Mouse (Mus musculus) ovary, adult 18-20 months (tissue): ENCODE results near the gene Pitpnb.

Experiments
- DNase-seq: peaks from one replicate; pipeline ENCODE4 v3.0.0; 2022; ENCODE audit warnings: low spot score, mixed read lengths

Gene Pitpnb

DNA sequence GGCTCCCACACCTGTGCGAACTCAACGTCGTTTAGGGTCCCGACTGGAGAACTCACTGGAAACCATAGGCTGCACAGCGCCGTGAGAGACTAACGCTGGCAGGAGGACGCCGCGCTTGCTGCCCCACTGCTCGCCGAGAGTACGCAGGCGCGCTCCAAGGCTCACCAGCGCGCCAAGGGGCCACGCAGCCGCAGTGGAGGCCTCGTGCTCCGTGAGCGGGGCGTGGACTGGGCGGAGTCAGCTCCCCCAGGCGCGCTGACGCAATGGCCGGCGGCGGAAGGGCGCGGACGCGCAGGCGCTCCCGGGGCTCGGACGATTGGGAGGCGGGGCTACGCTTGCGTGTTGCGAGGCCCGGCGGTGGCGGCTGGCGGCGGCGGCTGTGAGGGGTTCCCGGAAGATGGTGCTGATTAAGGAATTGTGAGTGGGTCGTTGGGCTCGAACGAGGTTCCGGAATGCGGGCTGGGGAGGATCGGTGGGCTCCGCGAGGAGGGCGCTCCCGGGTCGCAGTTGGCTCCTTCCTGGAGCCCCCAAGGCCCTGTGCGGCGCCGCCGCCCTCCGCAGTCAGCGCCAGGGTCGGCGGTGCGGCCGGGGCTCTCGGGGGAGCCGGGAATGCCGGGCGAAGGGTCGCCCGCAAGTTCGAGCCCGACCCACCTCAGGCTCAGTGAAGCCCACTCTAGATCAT, at the start of gene Pitpnb:
Pitpnb (plus strand) TSS at position 347 of the 682 bp plus-strand sequence.
- DNase-seq = peak; percentile 96

DNA sequence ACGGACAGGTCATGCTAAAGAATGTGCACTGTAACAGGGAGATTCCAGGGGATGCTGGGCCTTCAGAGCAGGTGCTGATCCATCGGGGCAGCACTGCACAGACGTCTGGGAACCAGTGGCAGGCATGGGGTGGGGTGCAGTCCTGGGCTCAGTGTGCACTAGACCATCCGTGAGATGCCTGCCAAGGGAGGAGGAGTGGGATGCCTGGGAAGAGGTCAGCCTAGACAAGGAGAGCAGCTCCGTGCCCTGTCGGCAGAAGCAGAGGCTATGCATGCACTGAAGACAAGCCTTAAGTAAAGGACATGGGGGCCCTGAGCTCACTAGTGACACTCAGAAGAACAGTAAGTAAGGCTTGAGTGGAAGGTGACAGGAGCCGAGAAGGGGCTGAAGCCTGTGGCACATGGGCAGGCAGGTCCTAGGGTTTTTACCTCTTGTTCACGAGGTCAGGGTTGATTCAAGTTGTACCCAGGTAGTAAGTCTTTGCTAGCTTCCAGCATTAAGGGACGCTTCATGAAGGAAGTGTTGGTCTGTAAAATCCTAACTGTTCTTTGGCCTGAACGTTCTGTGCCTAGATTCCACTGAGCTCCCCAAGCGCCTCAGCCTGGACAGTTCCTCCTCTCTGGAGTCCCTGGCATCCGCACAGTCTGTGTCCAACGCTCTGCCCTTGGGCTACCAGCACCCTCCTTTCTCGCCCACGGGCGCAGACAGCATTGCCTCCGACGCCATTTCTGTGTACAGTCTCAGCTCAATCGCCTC, 46.0 kb upstream of the Pitpnb start:
- no peak for DNase-seq

GRCm38 (mm10) chr5:111287571-111287970, 43.0 kb upstream of the Pitpnb start:
- no peak for DNase-seq

DNA sequence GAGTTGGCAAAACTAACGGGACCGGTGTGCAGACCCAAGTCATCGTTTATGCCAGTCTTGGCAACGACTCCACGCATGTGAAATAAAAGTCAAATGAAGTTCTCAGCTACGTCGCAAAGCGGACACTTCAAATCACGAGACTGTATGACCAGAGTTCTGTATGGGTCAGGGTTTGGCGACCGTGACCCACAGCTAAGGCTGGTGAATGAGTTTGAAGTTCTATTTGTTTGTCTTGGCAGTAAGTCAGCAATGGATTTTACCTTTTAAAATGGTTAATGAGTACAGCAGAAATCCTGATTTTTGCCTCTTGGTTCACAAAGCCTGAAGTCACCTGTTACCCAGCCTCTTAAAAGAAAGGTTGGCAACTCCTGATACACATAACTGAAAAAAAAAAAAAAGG, 42.1 kb upstream of the Pitpnb start:
- DNase-seq = no peak

GRCm38 (mm10) chr5:111290071-111290470, 40.5 kb upstream of the Pitpnb start:
- DNase-seq = no peak

- DNase-seq = no peak
These were observed 38.9 kb upstream of the Pitpnb start for GRCm38 (mm10) chr5:111291639-111292038.

DNA sequence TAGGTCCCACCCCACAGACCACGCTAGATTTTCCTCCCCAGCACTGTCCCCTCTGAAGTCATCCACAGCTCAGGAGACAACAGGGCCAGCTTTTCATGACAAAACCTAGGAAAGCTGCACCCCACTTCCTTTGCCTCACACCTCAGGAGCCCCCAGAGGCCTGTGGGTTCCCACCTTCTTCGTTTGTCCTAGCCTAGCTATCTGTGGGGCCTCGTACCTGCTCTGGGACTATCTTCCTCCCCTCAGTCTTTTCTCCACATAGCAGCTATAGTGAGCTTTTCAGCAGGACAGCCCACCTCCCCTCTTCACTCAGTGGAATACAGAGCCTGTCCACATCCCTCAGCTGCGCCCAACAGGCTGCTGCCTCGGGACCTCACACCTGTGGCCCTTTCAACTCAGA, 32.8 kb upstream of the Pitpnb start:
- DNase-seq = no peak

DNA sequence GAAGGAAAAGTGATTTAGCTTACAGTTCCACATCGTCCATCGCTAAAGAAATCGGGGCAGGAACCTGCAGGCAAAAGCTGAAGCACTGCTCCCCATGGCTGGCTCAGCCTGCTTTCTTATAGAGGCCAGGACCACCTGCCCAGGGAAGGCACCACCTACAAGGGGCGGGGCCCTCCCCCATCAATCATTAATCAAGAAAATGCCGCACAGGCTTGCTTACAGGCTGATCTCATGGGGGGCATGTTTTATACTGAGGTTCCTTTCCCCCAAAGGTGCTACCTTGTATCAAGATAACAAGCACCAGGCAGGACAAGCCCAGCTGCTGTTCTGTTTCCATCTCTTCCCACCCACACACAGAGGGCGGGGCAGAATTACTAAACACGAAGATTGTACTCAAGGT, 31.9 kb upstream of the Pitpnb start:
- DNase-seq = no peak

- no peak for DNase-seq
These were observed 29.8 kb upstream of the Pitpnb start for GRCm38 (mm10) chr5:111300776-111301175.

DNA sequence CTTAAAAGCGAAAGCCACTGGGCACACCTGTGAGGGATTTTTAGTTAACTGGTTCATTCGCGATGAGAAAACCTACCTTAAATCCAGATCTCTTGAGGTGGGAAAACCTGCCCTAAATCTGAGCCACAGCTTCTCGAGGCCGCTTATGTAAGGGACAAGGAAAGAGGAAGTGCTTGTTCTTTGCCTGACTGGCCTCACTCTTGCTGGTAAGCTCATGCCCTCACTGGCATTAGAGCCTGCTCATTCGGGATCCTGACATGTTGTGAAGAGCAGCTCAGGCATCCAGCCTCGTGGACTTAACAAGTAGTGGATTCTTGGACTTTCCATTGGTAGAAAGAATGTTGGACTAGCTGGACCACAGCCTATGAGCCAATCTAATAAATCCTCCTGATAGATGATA, 28.8 kb upstream of the Pitpnb start:
- DNase-seq = no peak

DNA sequence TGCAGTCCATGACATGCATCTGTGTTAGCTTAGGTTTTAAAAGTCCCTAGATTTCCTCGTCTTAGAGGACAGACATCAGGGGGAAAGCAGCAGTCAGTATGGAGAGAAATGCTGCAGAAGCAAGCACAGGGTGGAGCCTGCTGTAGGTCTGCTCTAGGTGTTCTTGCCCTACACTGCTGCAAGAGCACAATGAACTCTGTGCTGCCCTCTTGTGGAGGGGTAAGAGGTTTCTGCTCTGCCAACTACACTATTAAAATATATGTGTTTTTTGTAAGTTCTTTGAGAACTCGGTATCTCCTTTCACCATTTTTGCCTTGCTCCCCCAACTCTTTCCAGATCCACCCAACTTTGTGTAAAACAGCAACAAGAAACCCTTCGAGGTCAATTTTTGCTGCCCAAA, 25.8 kb upstream of the Pitpnb start:
- no peak for DNase-seq

- no peak for DNase-seq
These were observed 20.4 kb upstream of the Pitpnb start for GRCm38 (mm10) chr5:111310185-111310584.

- no peak for DNase-seq
These were observed 16.7 kb upstream of the Pitpnb start for GRCm38 (mm10) chr5:111313833-111314232.

- no peak for DNase-seq
These were observed 15.5 kb upstream of the Pitpnb start for GRCm38 (mm10) chr5:111315061-111315460.

GRCm38 (mm10) chr5:111317526-111317925, 13.0 kb upstream of the Pitpnb start:
- DNase-seq = no peak

DNA sequence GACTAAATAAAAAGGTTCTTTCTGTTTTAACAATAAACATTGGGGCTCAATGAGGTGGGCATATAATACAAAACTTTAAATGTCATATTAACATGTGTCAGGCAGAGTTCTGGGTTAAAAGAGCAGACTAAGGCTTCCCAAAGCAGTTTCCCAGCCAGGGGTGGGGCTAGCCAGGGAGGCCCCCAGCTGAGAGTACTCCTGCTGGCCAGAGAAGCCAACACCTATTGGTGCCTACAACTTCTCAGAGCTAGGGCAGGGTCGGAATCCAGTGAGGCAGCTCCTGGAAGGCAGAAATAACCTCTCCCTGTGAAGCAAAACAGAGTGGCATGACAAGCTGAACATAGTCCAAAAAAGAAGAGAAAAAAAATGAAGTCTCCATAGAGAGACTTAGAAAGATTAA, 11.6 kb upstream of the Pitpnb start:
- DNase-seq = no peak

DNA sequence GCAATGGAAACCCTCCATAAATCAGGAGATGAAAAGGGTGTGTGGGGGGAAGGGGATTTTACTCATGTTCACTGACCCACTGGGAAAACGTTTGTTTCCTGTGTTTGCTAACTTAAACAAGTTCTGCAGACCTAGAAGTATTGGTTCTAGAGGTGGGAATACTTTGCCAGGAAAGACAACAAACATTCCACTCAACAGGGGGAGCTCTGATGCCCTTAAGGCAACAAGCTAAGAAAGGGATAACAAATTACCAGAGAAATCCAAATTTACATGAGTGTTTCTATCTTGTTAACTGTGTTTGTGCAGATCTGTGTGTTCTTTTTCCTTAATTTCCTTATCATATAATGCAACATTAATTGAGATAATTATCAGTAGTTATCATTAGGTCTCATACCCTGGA, 4.8 kb upstream of the Pitpnb start:
- no peak for DNase-seq

GRCm38 (mm10) chr5:111327420-111327819, 3.1 kb upstream of the Pitpnb start:
- DNase-seq = no peak

GRCm38 (mm10) chr5:111329782-111330416, 664 bp upstream of the Pitpnb start:
- DNase-seq = no peak

- DNase-seq = no peak
These were observed 504 bp downstream of the Pitpnb start for GRCm38 (mm10) chr5:111331099-111331435.

- DNase-seq = no peak
These were observed 5.6 kb downstream of the Pitpnb start for GRCm38 (mm10) chr5:111335939-111336691.

DNA sequence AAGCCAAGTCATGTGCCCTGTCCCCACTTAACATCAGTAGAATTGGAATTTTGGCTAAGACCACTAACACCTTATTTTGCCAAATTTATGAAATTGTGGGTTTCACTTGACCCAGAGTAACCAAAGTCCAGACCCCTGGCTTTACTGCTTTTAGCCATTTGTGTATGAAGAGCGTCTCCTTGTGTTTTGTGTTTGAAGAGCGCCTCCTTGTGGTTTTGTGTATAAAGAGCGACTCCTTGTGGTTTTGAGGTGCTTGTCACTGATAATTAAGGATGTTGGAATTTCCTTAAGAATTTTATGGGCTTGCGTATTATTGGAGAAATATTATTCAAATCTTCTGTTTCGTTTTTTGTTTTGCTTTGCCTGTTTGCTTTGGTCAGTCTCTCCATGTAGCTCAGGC, 11.0 kb downstream of the Pitpnb start:
- DNase-seq = no peak
